Mouse (Mus musculus) C2C12 (cell line): ENCODE data around the gene Fam13a.

ENCODE experiments used
- CTCF ChIP-seq: IDR thresholded peaks from one replicate; pipeline ENCODE4 v1.5.1; 2011; ENCODE audit not compliant: control insufficient read depth, insufficient read depth, insufficient read length
- MYOD1 ChIP-seq: IDR thresholded peaks from one replicate; pipeline ENCODE4 v1.6.1; 2011; ENCODE audit warnings: low read depth; ENCODE audit not compliant: control insufficient read depth, insufficient read length
- MYOG ChIP-seq: IDR thresholded peaks from one replicate; pipeline ENCODE4 v1.6.1; 2011; ENCODE audit not compliant: control insufficient read depth, insufficient read length; ENCODE audit errors: extremely low read depth

- TF ChIP-seq CTCF (no peak), MYOG (no peak), MYOD1 (no peak)
These were observed 117.0 kb downstream of the Fam13a start for GRCm38 (mm10) chr6:58907336-58907735.
